Mouse (Mus musculus) left cerebral cortex, postnatal 14 days (tissue): ENCODE measurements around the gene Ogfod1. TPM values are rescaled to one million over a fixed set of nuclear protein-coding genes. Genes with fewer than 3 reads are reported as not detected.

Experiments
- total RNA-seq, 2 experiments: library from RNA; stranded (reverse); gene quantifications; 2 replicates each; pipeline ENCODE4 v1.2.3; 2021

The Ogfod1 gene
- total RNA-seq, 2 experiments from 2014 or later: 61.8 to 62.8 TPM

Other genes with a start within 250 kb of the Ogfod1 start
- gene Gnao1, start 227.2 kb upstream of the Ogfod1 start, total RNA-seq: 100 to 1,000 TPM; 949 to 978 TPM
- gene Amfr, start 24.4 kb upstream of the Ogfod1 start, total RNA-seq: 100 to 1,000 TPM; 119 to 126 TPM
- 10 to 100 TPM; 52.5 to 53.9 TPM for gene Nudt21, start 167 bp upstream of the Ogfod1 start, total RNA-seq
- 10 to 100 TPM; 20.1 to 20.3 TPM for gene Bbs2, start 61.7 kb downstream of the Ogfod1 start, total RNA-seq
- not detected for gene Mt4, start 100.0 kb downstream of the Ogfod1 start, total RNA-seq
- gene Mt3, start 115.4 kb downstream of the Ogfod1 start, total RNA-seq: 100 to 1,000 TPM; 740 to 758 TPM
- gene Mt2, start 135.5 kb downstream of the Ogfod1 start, total RNA-seq: 100 to 1,000 TPM; 269 to 360 TPM
- gene Mt1, start 141.9 kb downstream of the Ogfod1 start, total RNA-seq: 100 to 1,000 TPM; 333 to 369 TPM
- gene Nup93, start 177.4 kb downstream of the Ogfod1 start, total RNA-seq: 10 to 100 TPM; 46.6 to 52.8 TPM